Mouse (Mus musculus) c-Kit-positive CD71-positive TER-119-positive erythroid progenitor cells, embryonic 14.5 days (primary cell): Measurements from ENCODE around the gene Pdlim5.

ENCODE experiments used
- DNase-seq: peaks from one replicate; pipeline ENCODE4 v3.0.0-alpha.2; 2013; ENCODE audit warnings: low spot score

The Pdlim5 gene

GRCm38 (mm10) chr3:142338058-142338457 is 57.4 kb downstream of the Pdlim5 start:
- DNase-seq, result no peak

- no peak for DNase-seq
Observed at GRCm38 (mm10) chr3:142334496-142334895, 61.0 kb downstream of the Pdlim5 start.

GRCm38 (mm10) chr3:142333458-142333857 is 62.0 kb downstream of the Pdlim5 start:
- no peak for DNase-seq

- peak; percentile 20 for DNase-seq
Observed at GRCm38 (mm10) chr3:142332716-142333115, 62.8 kb downstream of the Pdlim5 start.

- no peak for DNase-seq
Observed at GRCm38 (mm10) chr3:142331872-142332554, 63.5 kb downstream of the Pdlim5 start.

GRCm38 (mm10) chr3:142330425-142330824 is 65.1 kb downstream of the Pdlim5 start:
- no peak for DNase-seq

- no peak for DNase-seq
Observed at GRCm38 (mm10) chr3:142323592-142323991, 71.9 kb downstream of the Pdlim5 start.

- DNase-seq, result no peak
Observed at GRCm38 (mm10) chr3:142321930-142322329, 73.6 kb downstream of the Pdlim5 start.

- no peak for DNase-seq
Observed at GRCm38 (mm10) chr3:142318147-142318546, 77.3 kb downstream of the Pdlim5 start.

GRCm38 (mm10) chr3:142316138-142316740 is 79.3 kb downstream of the Pdlim5 start:
- no peak for DNase-seq

GRCm38 (mm10) chr3:142311075-142311474 is 84.4 kb downstream of the Pdlim5 start:
- DNase-seq, result no peak

GRCm38 (mm10) chr3:142310446-142310845 is 85.0 kb downstream of the Pdlim5 start:
- DNase-seq, result no peak

- DNase-seq, result no peak
Observed at GRCm38 (mm10) chr3:142295287-142295676, 100.2 kb downstream of the Pdlim5 start.

GRCm38 (mm10) chr3:142294616-142295286 is 100.7 kb downstream of the Pdlim5 start:
- DNase-seq, result peak; percentile 51

- no peak for DNase-seq
Observed at GRCm38 (mm10) chr3:142293561-142293960, 101.9 kb downstream of the Pdlim5 start.

GRCm38 (mm10) chr3:142282706-142283105 is 112.8 kb downstream of the Pdlim5 start:
- peak; percentile 47 for DNase-seq

- no peak for DNase-seq
Observed at GRCm38 (mm10) chr3:142281656-142282055, 113.8 kb downstream of the Pdlim5 start.

GRCm38 (mm10) chr3:142281093-142281445 is 114.4 kb downstream of the Pdlim5 start:
- peak; percentile 47 for DNase-seq

GRCm38 (mm10) chr3:142280366-142281092 is 115.0 kb downstream of the Pdlim5 start:
- DNase-seq, result no peak

GRCm38 (mm10) chr3:142279011-142279410 is 116.5 kb downstream of the Pdlim5 start:
- no peak for DNase-seq

GRCm38 (mm10) chr3:142276506-142276905 is 119.0 kb downstream of the Pdlim5 start:
- no peak for DNase-seq

GRCm38 (mm10) chr3:142274993-142275392 is 120.5 kb downstream of the Pdlim5 start:
- DNase-seq, result no peak

GRCm38 (mm10) chr3:142274451-142274850 is 121.0 kb downstream of the Pdlim5 start:
- DNase-seq, result no peak
